Mouse (Mus musculus): ENCODE results near the gene Gm28308. TPM values are rescaled to one million over a fixed set of nuclear protein-coding genes. Genes with fewer than 3 reads are reported as not detected.

The Gm28308 gene
- polyA plus RNA-seq, 2 experiments, result 1.1 to 3.2 TPM

- H3K36me3 ChIP-seq (ENCODE audit: control insufficient read depth, insufficient read depth, low read length), result peaks cover 38% of the 10 kb centered on the region
- peak overlapping the region; percentile 90 for H3K4me3 ChIP-seq (replicated peaks; ENCODE audit: low read length)
- DNase-seq (ENCODE audit: low spot score), result no peak
- peak overlapping the region; percentile 95 for H3K27ac ChIP-seq (replicated peaks; ENCODE audit: low read depth, low read length)
- peak overlapping the region; percentile 96 for H3K4me2 ChIP-seq (replicated peaks; ENCODE audit: low read depth, low read length, severe bottlenecking)
- no peaks in the 10 kb centered on the region for H3K27me3 ChIP-seq (ENCODE audit: control insufficient read depth, insufficient read depth, low read length)
- no peaks in the 10 kb centered on the region for H3K9me3 ChIP-seq (ENCODE audit: control insufficient read depth, low read length)
- no peak for ATAC-seq (ENCODE audit: low FRiP score, low read depth)
- 3% methylated on average over 27 of the region's 27 CpGs for WGBS
- TF ChIP-seq POLR2A (IDR thresholded peaks at IDR 0.05; ENCODE audit: borderline replicate concordance, extremely low read depth, insufficient read depth, insufficient read length), result no peak
- H3K9ac ChIP-seq (ENCODE audit: low read depth, low read length, severe bottlenecking), result peak overlapping the region; percentile 98
- H3K4me1 ChIP-seq (ENCODE audit: control insufficient read depth, insufficient read depth, low read length), result peaks cover 27% of the 10 kb centered on the region
These were observed 35.7 kb upstream of the Gm28308 start for GRCm38 (mm10) chr6:52248638-52249414.

GRCm38 (mm10) chr6:52247766-52248637 lies 34.9 kb upstream of the Gm28308 start:
- no peak for TF ChIP-seq POLR2A (IDR thresholded peaks at IDR 0.05; ENCODE audit: borderline replicate concordance, extremely low read depth, insufficient read depth, insufficient read length)
- 3% methylated on average over 23 of the region's 23 CpGs for WGBS
- no peak for ATAC-seq (ENCODE audit: low FRiP score, low read depth)
- Histone ChIP-seq H3K4me3 (replicated peaks; ENCODE audit: low read length) (peak overlapping the region; percentile 90), H3K4me1 (ENCODE audit: control insufficient read depth, insufficient read depth, low read length) (peaks cover 35% of the 10 kb centered on the region), H3K9me3 (ENCODE audit: control insufficient read depth, low read length) (no peaks in the 10 kb centered on the region), H3K36me3 (ENCODE audit: control insufficient read depth, insufficient read depth, low read length) (peaks cover 33% of the 10 kb centered on the region), H3K27ac (replicated peaks; ENCODE audit: low read depth, low read length) (peak overlapping the region; percentile 95), H3K9ac (ENCODE audit: low read depth, low read length, severe bottlenecking) (peak overlapping the region; percentile 98), H3K4me2 (replicated peaks; ENCODE audit: low read depth, low read length, severe bottlenecking) (peak overlapping the region; percentile 96), H3K27me3 (ENCODE audit: control insufficient read depth, insufficient read depth, low read length) (no peaks in the 10 kb centered on the region)
- no peak for DNase-seq (ENCODE audit: low spot score)

GRCm38 (mm10) chr6:52246916-52247315 lies 33.8 kb upstream of the Gm28308 start:
- Histone ChIP-seq H3K9ac (ENCODE audit: low read depth, low read length, severe bottlenecking) (peak overlapping the region; percentile 98), H3K9me3 (ENCODE audit: control insufficient read depth, low read length) (no peaks in the 10 kb centered on the region), H3K4me2 (replicated peaks; ENCODE audit: low read depth, low read length, severe bottlenecking) (peak overlapping the region; percentile 96), H3K4me3 (replicated peaks; ENCODE audit: low read length) (peak overlapping the region; percentile 90), H3K27ac (replicated peaks; ENCODE audit: low read depth, low read length) (peak overlapping the region; percentile 98), H3K36me3 (ENCODE audit: control insufficient read depth, insufficient read depth, low read length) (peaks cover 23% of the 10 kb centered on the region), H3K27me3 (ENCODE audit: control insufficient read depth, insufficient read depth, low read length) (no peaks in the 10 kb centered on the region), H3K4me1 (ENCODE audit: control insufficient read depth, insufficient read depth, low read length) (peaks cover 38% of the 10 kb centered on the region)
- DNase-seq (ENCODE audit: low spot score) (no peak), ATAC-seq (ENCODE audit: low FRiP score, low read depth) (no peak)
- 4% methylated on average over 3 of the region's 3 CpGs for WGBS
- TF ChIP-seq POLR2A (IDR thresholded peaks at IDR 0.05; ENCODE audit: borderline replicate concordance, extremely low read depth, insufficient read depth, insufficient read length), result no peak

GRCm38 (mm10) chr6:52246403-52246803 lies 33.3 kb upstream of the Gm28308 start:
- under 1% methylated on average over 26 of the region's 26 CpGs for WGBS
- Histone ChIP-seq H3K27me3 (ENCODE audit: control insufficient read depth, insufficient read depth, low read length) (no peaks in the 10 kb centered on the region), H3K36me3 (ENCODE audit: control insufficient read depth, insufficient read depth, low read length) (peaks cover 23% of the 10 kb centered on the region), H3K9ac (ENCODE audit: low read depth, low read length, severe bottlenecking) (peak overlapping the region; percentile 98), H3K4me1 (ENCODE audit: control insufficient read depth, insufficient read depth, low read length) (peaks cover 34% of the 10 kb centered on the region), H3K4me2 (replicated peaks; ENCODE audit: low read depth, low read length, severe bottlenecking) (peak overlapping the region; percentile 96), H3K9me3 (ENCODE audit: control insufficient read depth, low read length) (no peaks in the 10 kb centered on the region), H3K4me3 (replicated peaks; ENCODE audit: low read length) (peak overlapping the region; percentile 90), H3K27ac (replicated peaks; ENCODE audit: low read depth, low read length) (peak overlapping the region; percentile 98)
- DNase-seq (ENCODE audit: low spot score) (no peak), ATAC-seq (ENCODE audit: low FRiP score, low read depth) (no peak)
- 0 out of 2 replicates have a peak, but pooled peaks have one; percentile 27 for TF ChIP-seq POLR2A (IDR thresholded peaks at IDR 0.05; ENCODE audit: borderline replicate concordance, extremely low read depth, insufficient read depth, insufficient read length)

GRCm38 (mm10) chr6:52245757-52246142 lies 32.6 kb upstream of the Gm28308 start, which contains the start of gene Hoxa11:
TSS of gene Hoxa11 (minus strand) at chr6:52245810.
- Histone ChIP-seq H3K9ac (ENCODE audit: low read depth, low read length, severe bottlenecking) (peak within 1 kb of the TSS; percentile 98), H3K4me3 (replicated peaks; ENCODE audit: low read length) (peak within 1 kb of the TSS; percentile 90), H3K4me1 (ENCODE audit: control insufficient read depth, insufficient read depth, low read length) (peaks cover 33% of the 10 kb centered on the region), H3K27me3 (ENCODE audit: control insufficient read depth, insufficient read depth, low read length) (no peaks in the 10 kb centered on the region), H3K4me2 (replicated peaks; ENCODE audit: low read depth, low read length, severe bottlenecking) (peak within 1 kb of the TSS; percentile 96), H3K9me3 (ENCODE audit: control insufficient read depth, low read length) (no peaks in the 10 kb centered on the region), H3K27ac (replicated peaks; ENCODE audit: low read depth, low read length) (peak within 1 kb of the TSS; percentile 98), H3K36me3 (ENCODE audit: control insufficient read depth, insufficient read depth, low read length) (peaks cover 20% of the 10 kb centered on the region)
- peak; percentile 82 for DNase-seq (ENCODE audit: low spot score)
- ATAC-seq (ENCODE audit: low FRiP score, low read depth), result peak; percentile 64
- no peak for TF ChIP-seq POLR2A (IDR thresholded peaks at IDR 0.05; ENCODE audit: borderline replicate concordance, extremely low read depth, insufficient read depth, insufficient read length)
- under 1% methylated on average over 20 of the region's 20 CpGs for WGBS
